Mouse (Mus musculus): ENCODE measurements around the gene Sfrp2. TPM values are rescaled to one million over a fixed set of nuclear protein-coding genes. Genes with fewer than 3 reads are reported as not detected.

Sfrp2 gene
- total RNA-seq (2017): not detected in 3 replicates

- ATAC-seq (replicated peaks; ENCODE audit: insufficient number of reproducible peaks, low FRiP score, low TSS enrichment, poor library complexity, severe bottlenecking): no peak
Measured at GRCm38 (mm10) chr3:83765871-83766725, at the start of gene Sfrp2. TSS of gene Sfrp2 (plus strand) at chr3:83766321.

DNA sequence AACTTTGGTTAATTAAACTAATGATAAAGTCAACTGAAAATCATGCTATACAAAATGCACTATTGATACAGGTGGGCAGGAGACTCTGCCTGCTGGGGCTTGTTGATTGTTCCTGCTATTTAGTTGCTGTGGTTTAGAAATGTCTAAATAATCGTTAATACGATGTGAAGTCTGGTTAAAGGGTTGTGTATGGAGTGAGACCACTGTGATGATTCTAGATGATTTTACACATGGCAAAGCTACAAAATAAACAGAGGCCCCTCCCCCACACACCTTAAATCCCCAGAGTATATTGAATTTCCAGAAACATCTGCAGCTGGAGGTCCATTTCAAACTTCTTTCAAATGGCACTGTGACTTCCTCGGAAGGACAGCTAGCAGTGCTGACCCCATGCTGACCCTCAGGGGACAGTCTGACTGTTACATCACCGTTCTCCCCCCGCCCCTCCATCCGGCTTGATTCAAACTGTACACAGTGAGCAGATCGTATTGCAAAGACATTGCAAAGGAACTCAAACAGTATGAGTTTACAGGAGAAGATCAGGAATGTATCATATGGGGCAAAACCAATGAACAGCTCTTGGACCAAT, 48.4 kb upstream of the Sfrp2 start:
- no peak for ATAC-seq (replicated peaks; ENCODE audit: insufficient number of reproducible peaks, low FRiP score, low TSS enrichment, poor library complexity, severe bottlenecking)

DNA sequence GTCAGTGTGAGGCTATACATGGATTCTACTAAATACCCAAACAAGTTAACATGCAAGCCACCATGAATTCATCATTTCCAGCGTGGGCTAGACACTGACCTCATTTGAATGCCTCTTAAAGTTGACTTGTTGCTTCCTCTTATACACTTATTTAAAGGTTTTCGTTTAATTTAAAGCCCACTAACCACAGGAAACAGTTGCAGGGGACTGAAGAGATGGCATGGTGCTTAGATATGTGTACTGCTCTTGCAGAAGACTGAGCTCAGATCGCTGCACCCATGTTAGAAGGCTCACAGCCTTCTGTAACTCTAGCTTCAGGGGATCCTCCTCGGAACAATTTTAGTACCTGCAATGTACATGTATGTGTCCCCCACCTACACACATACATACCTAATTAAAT, 47.5 kb upstream of the Sfrp2 start:
- ATAC-seq (replicated peaks; ENCODE audit: insufficient number of reproducible peaks, low FRiP score, low TSS enrichment, poor library complexity, severe bottlenecking): no peak

DNA sequence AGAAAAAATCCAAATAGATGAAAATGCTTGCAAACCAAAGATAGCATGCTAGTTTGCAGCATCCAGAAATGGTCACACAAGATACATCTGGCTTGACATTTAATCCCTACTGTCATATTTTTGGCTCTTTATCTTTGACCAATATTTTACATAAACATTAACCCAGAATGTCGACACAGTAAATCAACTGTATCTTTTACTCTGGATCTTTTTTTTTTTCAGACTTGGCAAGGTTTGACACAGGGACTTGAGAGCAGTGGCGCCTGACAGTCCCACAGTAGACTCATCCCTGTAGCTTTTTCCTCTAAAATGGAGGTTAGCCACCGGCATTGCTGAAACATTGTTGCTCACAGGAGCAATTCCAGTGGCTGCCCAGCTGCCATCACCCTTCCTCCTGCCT, 37.9 kb upstream of the Sfrp2 start:
- no peak for ATAC-seq (replicated peaks; ENCODE audit: insufficient number of reproducible peaks, low FRiP score, low TSS enrichment, poor library complexity, severe bottlenecking)

DNA sequence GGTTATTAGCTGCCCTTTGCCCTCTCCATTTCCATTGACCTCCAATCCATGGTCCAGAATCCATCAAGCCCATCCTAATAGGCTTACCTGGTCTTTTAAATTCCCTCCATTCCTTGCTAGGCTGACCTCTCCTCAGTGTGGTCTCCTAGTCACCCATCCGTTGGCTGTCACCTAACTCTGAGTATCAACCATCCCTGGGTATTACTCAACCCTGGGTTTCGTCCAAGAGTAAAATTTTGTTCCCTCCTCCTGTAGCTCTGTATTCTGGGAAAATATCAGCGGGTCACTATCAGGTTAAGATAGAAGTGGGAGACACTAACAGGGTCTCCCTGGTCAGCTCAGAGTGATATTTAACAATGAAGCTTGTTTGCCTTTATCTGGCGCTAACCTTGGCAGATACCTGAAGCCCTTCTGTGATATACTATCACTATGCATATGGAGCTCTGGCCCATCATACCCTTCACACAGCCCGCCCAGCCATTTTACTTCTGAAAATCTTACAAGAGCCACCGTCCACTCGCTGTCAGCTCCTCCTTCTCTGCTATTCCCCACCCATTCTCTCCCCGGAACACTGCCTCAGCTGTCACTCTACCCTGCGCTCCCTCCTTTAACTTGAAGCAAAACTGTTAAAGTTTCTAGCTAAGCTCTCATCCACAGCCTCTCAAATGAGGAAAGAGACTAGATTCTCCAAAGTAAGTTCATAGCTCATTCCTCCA, 37.3 kb upstream of the Sfrp2 start:
- no peak for ATAC-seq (replicated peaks; ENCODE audit: insufficient number of reproducible peaks, low FRiP score, low TSS enrichment, poor library complexity, severe bottlenecking)

GRCm38 (mm10) chr3:83733985-83734384, 32.1 kb upstream of the Sfrp2 start:
- ATAC-seq (replicated peaks; ENCODE audit: insufficient number of reproducible peaks, low FRiP score, low TSS enrichment, poor library complexity, severe bottlenecking): no peak

DNA sequence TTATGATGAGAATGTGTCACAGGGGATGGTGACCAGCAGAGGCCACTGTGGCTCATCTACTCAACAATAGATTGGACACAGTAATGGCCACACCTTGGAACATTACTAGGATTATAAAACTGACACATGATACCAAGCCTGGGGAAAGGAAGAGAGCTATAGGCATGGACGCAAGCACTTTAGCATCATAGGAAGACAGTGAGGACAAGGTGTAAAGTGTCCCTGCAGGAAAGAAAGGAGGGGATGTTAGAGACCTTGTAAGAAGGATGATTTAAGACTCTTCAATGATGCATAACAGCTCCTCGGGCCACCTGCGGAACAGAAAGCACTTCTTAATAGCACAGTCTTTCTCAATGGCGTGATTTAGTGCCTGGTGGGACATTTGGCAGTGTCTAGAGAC, 29.1 kb upstream of the Sfrp2 start:
- no peak for ATAC-seq (replicated peaks; ENCODE audit: insufficient number of reproducible peaks, low FRiP score, low TSS enrichment, poor library complexity, severe bottlenecking)

- ATAC-seq (replicated peaks; ENCODE audit: insufficient number of reproducible peaks, low FRiP score, low TSS enrichment, poor library complexity, severe bottlenecking): no peak
Measured at GRCm38 (mm10) chr3:83740246-83740645, 25.9 kb upstream of the Sfrp2 start.

DNA sequence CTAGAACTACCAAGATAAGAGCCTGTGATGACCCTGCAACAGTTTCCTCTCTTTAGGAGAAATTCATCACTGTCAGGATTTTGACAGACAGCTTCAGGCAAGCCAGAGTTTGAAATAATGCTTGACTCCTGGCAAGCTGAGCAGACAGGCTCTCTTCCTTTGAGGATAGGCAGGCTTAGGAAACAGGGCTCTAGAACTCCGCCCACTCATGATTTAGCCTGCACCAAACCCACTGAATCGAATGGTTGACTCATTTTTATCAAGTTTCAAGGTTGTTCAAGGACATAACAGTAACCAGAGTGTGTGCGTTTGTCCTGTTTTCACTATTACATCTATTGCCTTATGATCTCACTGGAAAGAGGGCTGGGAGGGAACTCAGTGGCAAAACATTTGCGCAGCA, 18.8 kb upstream of the Sfrp2 start:
- no peak for ATAC-seq (replicated peaks; ENCODE audit: insufficient number of reproducible peaks, low FRiP score, low TSS enrichment, poor library complexity, severe bottlenecking)

- no peak for ATAC-seq (replicated peaks; ENCODE audit: insufficient number of reproducible peaks, low FRiP score, low TSS enrichment, poor library complexity, severe bottlenecking)
Measured at GRCm38 (mm10) chr3:83747895-83748294, 18.2 kb upstream of the Sfrp2 start.

- ATAC-seq (replicated peaks; ENCODE audit: insufficient number of reproducible peaks, low FRiP score, low TSS enrichment, poor library complexity, severe bottlenecking): no peak
Measured at GRCm38 (mm10) chr3:83751625-83752024, 14.5 kb upstream of the Sfrp2 start.

DNA sequence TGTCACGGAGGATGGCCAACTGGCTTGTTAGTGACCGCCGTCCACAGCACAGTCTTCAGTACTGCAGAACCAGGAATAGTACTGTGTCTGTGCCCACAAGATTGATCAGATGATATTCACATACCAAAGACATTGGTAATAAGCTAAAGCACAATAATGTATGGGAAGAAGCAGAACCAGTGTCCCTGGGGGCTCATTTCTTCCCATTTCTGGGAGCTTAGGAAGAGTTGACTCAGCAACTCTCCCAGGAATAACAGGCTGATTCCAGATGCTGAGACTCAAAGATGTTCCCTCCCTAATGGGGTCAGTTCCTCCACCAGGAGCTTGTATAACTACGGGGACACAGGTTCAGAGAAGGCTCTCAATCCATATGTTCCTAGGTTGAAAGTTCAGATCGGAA, 13.9 kb upstream of the Sfrp2 start:
- no peak for ATAC-seq (replicated peaks; ENCODE audit: insufficient number of reproducible peaks, low FRiP score, low TSS enrichment, poor library complexity, severe bottlenecking)

- no peak for ATAC-seq (replicated peaks; ENCODE audit: insufficient number of reproducible peaks, low FRiP score, low TSS enrichment, poor library complexity, severe bottlenecking)
Measured at GRCm38 (mm10) chr3:83755043-83755635, 11.0 kb upstream of the Sfrp2 start.

- ATAC-seq (replicated peaks; ENCODE audit: insufficient number of reproducible peaks, low FRiP score, low TSS enrichment, poor library complexity, severe bottlenecking): no peak
Measured at GRCm38 (mm10) chr3:83755666-83756065, 10.5 kb upstream of the Sfrp2 start.

DNA sequence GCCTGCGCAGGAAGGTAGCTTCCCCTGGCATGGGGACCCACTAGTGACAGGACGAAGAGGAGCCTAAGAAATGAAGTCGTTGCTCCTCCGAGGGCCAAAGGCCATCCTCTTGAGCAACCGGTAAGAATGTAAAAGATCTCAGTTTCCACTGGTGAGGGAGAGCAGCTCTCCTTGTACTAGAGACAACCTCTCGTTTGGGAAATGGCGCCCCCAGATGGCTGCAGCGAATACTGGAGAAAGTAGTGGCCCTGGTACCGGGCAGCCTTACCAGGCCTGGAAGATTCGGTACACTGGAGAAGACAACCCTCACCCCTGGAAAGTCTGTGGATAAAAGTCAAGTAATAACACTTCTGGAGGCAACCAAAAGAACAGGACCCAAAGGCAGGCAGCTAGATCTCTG, 3.8 kb upstream of the Sfrp2 start:
- ATAC-seq (replicated peaks; ENCODE audit: insufficient number of reproducible peaks, low FRiP score, low TSS enrichment, poor library complexity, severe bottlenecking): no peak

- ATAC-seq (replicated peaks; ENCODE audit: insufficient number of reproducible peaks, low FRiP score, low TSS enrichment, poor library complexity, severe bottlenecking): 0 out of 2 replicates have a peak, but pooled peaks have one; percentile 24
Measured at GRCm38 (mm10) chr3:83763551-83764548, 2.3 kb upstream of the Sfrp2 start.

DNA sequence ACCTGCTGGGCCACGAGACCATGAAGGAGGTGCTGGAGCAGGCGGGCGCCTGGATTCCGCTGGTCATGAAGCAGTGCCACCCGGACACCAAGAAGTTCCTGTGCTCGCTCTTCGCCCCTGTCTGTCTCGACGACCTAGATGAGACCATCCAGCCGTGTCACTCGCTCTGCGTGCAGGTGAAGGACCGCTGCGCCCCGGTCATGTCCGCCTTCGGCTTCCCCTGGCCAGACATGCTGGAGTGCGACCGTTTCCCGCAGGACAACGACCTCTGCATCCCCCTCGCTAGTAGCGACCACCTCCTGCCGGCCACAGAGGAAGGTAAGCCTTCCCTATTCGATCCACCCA, 577 bp downstream of the Sfrp2 start:
- no peak for ATAC-seq (replicated peaks; ENCODE audit: insufficient number of reproducible peaks, low FRiP score, low TSS enrichment, poor library complexity, severe bottlenecking)

- ATAC-seq (replicated peaks; ENCODE audit: insufficient number of reproducible peaks, low FRiP score, low TSS enrichment, poor library complexity, severe bottlenecking): no peak
Measured at GRCm38 (mm10) chr3:83767121-83767520, 1.0 kb downstream of the Sfrp2 start.
